Mouse (Mus musculus) lung, postnatal 0 days (tissue): ENCODE data around the gene Uqcrh. TPM values are rescaled to one million over a fixed set of nuclear protein-coding genes. Genes with fewer than 3 reads are reported as not detected.
A peak's percentile ranks its signal among the peaks of the same experiment; 100 is the strongest.

Experiments
- ATAC-seq: fragments of 200-750 bp; cut with Nextera tagmentation; 2 replicates; pipeline ENCODE4 v1.8.0; 2017; ENCODE audit warnings: moderate library complexity
- DNase-seq: peaks from one replicate; pipeline ENCODE4 v3.0.0-alpha.2; 2016; ENCODE audit warnings: low spot score
- H3K27ac ChIP-seq: fragments of 300-500 bp; sonication (generic); 2 replicates; pipeline ENCODE4 v1.5.1; 2014; ENCODE audit warnings: antibody characterized with exemption, mild to moderate bottlenecking, low read length, mixed read lengths
- H3K27me3 ChIP-seq: fragments of 300-500 bp; sonication (generic); replicated peaks from 2 replicates; pipeline ENCODE4 v1.6.1; 2014; ENCODE audit warnings: low read length, mixed read lengths; ENCODE audit not compliant: insufficient read depth
- H3K36me3 ChIP-seq: fragments of 300-500 bp; sonication (generic); 2 replicates; pipeline ENCODE4 v1.6.1; 2014; ENCODE audit warnings: low read length, mixed read lengths; ENCODE audit not compliant: insufficient read depth
- H3K4me1 ChIP-seq: fragments of 300-500 bp; sonication (generic); 2 replicates; pipeline ENCODE4 v1.6.1; 2014; ENCODE audit warnings: antibody characterized with exemption, low read depth, low read length, mixed read lengths; ENCODE audit not compliant: insufficient read depth
- H3K4me2 ChIP-seq: fragments of 300-500 bp; sonication (generic); replicated peaks from 2 replicates; pipeline ENCODE4 v1.6.1; 2014; ENCODE audit warnings: low read depth, mild to moderate bottlenecking, low read length, moderate library complexity, mixed read lengths
- H3K4me3 ChIP-seq: fragments of 300-500 bp; sonication (generic); 2 replicates; pipeline ENCODE4 v1.5.1; 2014; ENCODE audit warnings: low read depth, low read length
- H3K9ac ChIP-seq: fragments of 300-500 bp; sonication (generic); replicated peaks from 2 replicates; pipeline ENCODE4 v1.6.1; 2014; ENCODE audit warnings: low read depth, mild to moderate bottlenecking
- H3K9me3 ChIP-seq: fragments of 300-500 bp; sonication (generic); 2 replicates; pipeline ENCODE4 v1.6.1; 2016; ENCODE audit warnings: low read length, mixed read lengths
- CTCF ChIP-seq: IDR thresholded peaks from 2 replicates; pipeline ENCODE4 v1.5.1; 2016; ENCODE audit warnings: antibody characterized with exemption, mild to moderate bottlenecking
- EP300 ChIP-seq: IDR thresholded peaks from 2 replicates; pipeline ENCODE4 v1.6.1; 2016; ENCODE audit warnings: antibody characterized with exemption, mild to moderate bottlenecking, control low read depth
- WGBS: fragments of 180-500 bp; shearing (Covaris S2); extraction: QIAGEN DNeasy Blood & Tissue Kit; methylation state at CpG from one replicate; pipeline ENCODE4 v1.1.7; 2014; 5-methylcytosine and 5-hydroxymethylcytosine counted together
- polyA plus RNA-seq: library from polyadenylated mRNA; unstranded; fragments of >200 nt; fragmentation: Nextera tagmentation; extraction: Ambion mirVana; gene quantifications from 2 replicates; pipeline ENCODE4 v1.2.1, GENCODE M21; 2015

The Uqcrh gene
- polyA plus RNA-seq, 1 experiment from 2014 or later = 444 TPM

DNA sequence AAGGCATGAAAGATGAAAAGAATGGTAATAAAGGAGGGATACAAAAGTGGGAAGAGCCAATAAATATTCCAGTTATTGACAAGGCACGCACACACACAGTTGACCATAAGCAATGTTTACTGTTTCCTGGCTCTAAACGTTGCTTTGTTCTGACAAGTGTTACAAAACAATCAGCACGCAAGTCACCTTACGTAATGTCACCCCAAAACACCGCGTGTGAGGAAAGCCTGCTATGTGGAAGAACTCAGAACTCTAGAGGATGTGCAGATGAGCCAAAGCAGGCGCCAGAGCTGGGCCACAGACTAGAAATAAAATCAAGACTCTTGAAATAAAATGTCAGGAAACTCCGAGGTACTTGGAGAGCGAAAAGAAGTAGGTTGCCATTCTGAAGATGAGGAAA is 42.0 kb downstream of the Uqcrh start:
- no peak for ATAC-seq
- no peak overlapping the region for H3K9ac ChIP-seq

DNA sequence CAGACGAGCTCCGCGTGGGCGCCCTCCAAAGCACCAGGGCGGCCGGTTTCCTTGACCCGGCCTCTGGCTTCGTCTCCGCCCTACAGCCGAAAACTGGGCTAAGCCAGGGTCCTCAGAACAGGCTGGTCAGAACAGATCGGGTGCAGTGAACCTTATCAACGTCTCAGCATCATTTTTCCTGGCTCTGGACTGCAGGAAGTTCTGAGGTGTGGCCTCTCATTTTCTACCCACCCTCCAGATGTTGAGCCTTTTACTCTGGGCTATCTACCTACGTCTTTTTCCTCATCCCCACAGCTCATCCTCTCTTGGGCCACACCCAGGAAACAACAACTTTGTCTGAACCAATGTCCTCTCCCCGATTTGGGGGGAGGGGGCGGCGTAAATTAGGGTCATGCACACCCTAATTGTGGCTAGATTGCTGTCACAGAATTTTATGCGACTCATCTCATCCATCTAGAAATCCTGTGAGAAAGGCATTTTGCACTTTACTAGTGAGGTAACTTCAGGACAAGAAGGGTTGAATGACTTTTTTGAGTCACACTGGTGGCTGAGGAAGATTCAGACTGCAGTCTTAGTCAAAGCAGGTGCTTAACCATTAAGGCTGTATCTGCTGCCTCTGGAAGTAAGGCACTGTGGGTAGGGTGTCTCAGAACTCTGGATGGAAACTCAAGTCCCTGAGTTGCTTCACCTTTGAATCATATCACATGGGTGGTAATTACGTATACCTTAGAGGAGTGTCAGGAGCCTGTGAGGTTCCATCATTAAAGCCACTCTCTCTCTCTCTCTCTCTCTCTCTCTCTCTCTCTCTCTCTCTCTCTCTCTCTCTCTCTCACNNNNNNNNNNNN is 56.7 kb downstream of the Uqcrh start, which contains the start of gene Faah:
Gene Faah, minus strand, starts transcription at position 25 of the 845 bp plus-strand sequence.
- TF ChIP-seq EP300 (no peak), CTCF (no peak)
- peak within 1 kb of the TSS; percentile 57 for H3K4me3 ChIP-seq
- ATAC-seq (no peak; the same call in 1 of the 2 replicates), DNase-seq (peak; percentile 8)
- H3K27ac ChIP-seq = no peak within 1 kb of the TSS
- peak within 1 kb of the TSS; percentile 46 for H3K9ac ChIP-seq
- H3K9me3 ChIP-seq = no peaks in the 10 kb centered on the region
- H3K4me2 ChIP-seq = peak within 1 kb of the TSS; percentile 92
- WGBS = 8% methylated on average over 18 of the region's 18 CpGs
- no peaks in the 10 kb centered on the region for H3K36me3 ChIP-seq
- H3K4me1 ChIP-seq = no peaks in the 10 kb centered on the region; the same call in 1 of the 2 replicates
- H3K27me3 ChIP-seq = peaks cover 6% of the 10 kb centered on the region; the same call in 1 of the 2 replicates

More for the DNA sequence above, 42.0 kb downstream of the Uqcrh start:
- Histone ChIP-seq H3K9me3 (no peaks in the 10 kb centered on the region), H3K4me2 (no peak overlapping the region), H3K4me1 (no peaks in the 10 kb centered on the region), H3K27ac (no peak overlapping the region), H3K36me3 (peaks cover 20% of the 10 kb centered on the region; the same call in 1 of the 2 replicates), H3K27me3 (no peaks in the 10 kb centered on the region), H3K4me3 (no peak overlapping the region)
- WGBS = 82% methylated on average over 9 of the region's 9 CpGs
- no peak for TF ChIP-seq CTCF
- DNase-seq = no peak

DNA sequence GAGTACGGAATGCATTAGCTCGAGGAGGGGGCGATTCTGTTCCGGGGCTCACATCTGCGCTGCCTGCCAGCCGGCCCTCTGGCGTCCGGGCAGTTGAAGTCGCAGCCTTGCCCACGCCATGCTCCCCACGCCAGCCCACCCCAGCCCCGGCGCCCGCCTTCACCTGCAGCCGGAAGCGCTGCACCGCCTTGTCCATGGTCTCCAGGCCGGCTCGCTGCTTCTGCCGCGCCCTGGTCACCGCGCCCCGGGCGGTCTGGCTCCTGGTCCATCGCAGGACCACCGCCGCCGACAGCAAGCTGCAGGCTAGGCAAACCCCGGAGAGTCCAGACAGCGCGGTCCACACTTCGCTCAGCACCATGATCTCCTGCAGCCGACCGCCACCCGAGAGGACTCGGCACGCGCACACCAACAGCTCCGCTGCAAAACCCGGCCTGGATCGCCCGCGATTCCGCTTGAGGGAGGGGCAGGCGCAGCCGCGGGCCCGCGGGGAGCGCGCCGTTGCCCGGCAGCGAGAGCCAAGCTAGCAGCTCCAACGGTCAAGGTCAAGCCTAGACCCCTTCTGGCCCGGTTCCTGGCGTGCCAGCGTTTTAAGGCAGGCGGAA is 57.5 kb downstream of the Uqcrh start:
- ATAC-seq = peak; percentile 91
- Histone ChIP-seq H3K9me3 (no peaks in the 10 kb centered on the region), H3K27me3 (peaks cover 6% of the 10 kb centered on the region; the same call in 1 of the 2 replicates), H3K27ac (no peak overlapping the region), H3K4me2 (peak overlapping the region; percentile 92), H3K4me1 (no peaks in the 10 kb centered on the region; the same call in 1 of the 2 replicates), H3K36me3 (no peaks in the 10 kb centered on the region), H3K4me3 (peak overlapping the region; percentile 57), H3K9ac (peak overlapping the region; percentile 46)
- under 1% methylated on average over 50 of the region's 60 CpGs for WGBS
- peak; percentile 77 for DNase-seq
- TF ChIP-seq CTCF = peak; percentile 16; the same call in 1 of the 2 replicates
- no peak for TF ChIP-seq EP300

Other genes starting within 250 kb of the Uqcrh start
- gene Mob3c, start 247.0 kb downstream of the Uqcrh start, polyA plus RNA-seq = 14.8 and 16.3 TPM in 2 replicates
- 26.9 and 30.6 TPM in 2 replicates for gene Mknk1, start 235.9 kb downstream of the Uqcrh start, polyA plus RNA-seq
- gene Kncn, start 190.7 kb downstream of the Uqcrh start, polyA plus RNA-seq = not detected in 2 replicates
- not detected in 2 replicates for gene 6430628N08Rik, start 184.4 kb downstream of the Uqcrh start, polyA plus RNA-seq
- gene Dmbx1, start 135.1 kb downstream of the Uqcrh start, polyA plus RNA-seq = not detected in 2 replicates
- 12.1 and 13.4 TPM in 2 replicates for gene Faah, start 57.1 kb downstream of the Uqcrh start, polyA plus RNA-seq
- 33.7 and 37.9 TPM in 2 replicates for gene Nsun4, start 21.2 kb downstream of the Uqcrh start, polyA plus RNA-seq
- gene Lrrc41, start 198 bp upstream of the Uqcrh start, polyA plus RNA-seq = 46.1 and 49.0 TPM in 2 replicates
- 1.5 and 2.2 TPM in 2 replicates for gene Rad54l, start 48.6 kb upstream of the Uqcrh start, polyA plus RNA-seq
- gene Pomgnt1, start 48.8 kb upstream of the Uqcrh start, polyA plus RNA-seq = 40.7 and 40.8 TPM in 2 replicates
- 2.6 and 2.8 TPM in 2 replicates for gene Lurap1, start 76.3 kb upstream of the Uqcrh start, polyA plus RNA-seq
- gene Tspan1, start 92.5 kb upstream of the Uqcrh start, polyA plus RNA-seq = 118 and 131 TPM in 2 replicates
- gene 1700042G07Rik, start 98.3 kb upstream of the Uqcrh start, polyA plus RNA-seq = not detected in 2 replicates
- not detected in 2 replicates for gene Gm49337, start 98.3 kb upstream of the Uqcrh start, polyA plus RNA-seq
- 10.0 and 11.7 TPM in 2 replicates for gene Pik3r3, start 146.5 kb upstream of the Uqcrh start, polyA plus RNA-seq